Mouse (Mus musculus) spleen, adult 2 months (tissue): ENCODE measurements around the gene Usp26. TPM values are rescaled to one million over a fixed set of nuclear protein-coding genes. Genes with fewer than 3 reads are reported as not detected.

Experiments used
- DNase-seq, 2 experiments: peaks; one replicate each; pipeline versions ENCODE4 v3.0.0 to v3.0.0-alpha.2; 2012 to 2021; ENCODE audit warnings: low spot score in 2 of 2, low read depth in 1 of 2
- H3K27ac ChIP-seq: fragments of 200-500 bp; 2 replicates; pipeline ENCODE4 v1.5.1; 2012; ENCODE audit warnings: low read length, inconsistent platforms; ENCODE audit not compliant: insufficient read depth
- H3K27me3 ChIP-seq: fragments of 200-500 bp; 2 replicates; pipeline ENCODE4 v1.6.1; 2012; ENCODE audit warnings: mild to moderate bottlenecking, moderate library complexity, low read length, inconsistent platforms; ENCODE audit not compliant: control insufficient read depth, insufficient read depth
- H3K36me3 ChIP-seq: fragments of 200-500 bp; 2 replicates; pipeline ENCODE4 v1.6.1; 2012; ENCODE audit warnings: mild to moderate bottlenecking, low read length, inconsistent platforms; ENCODE audit not compliant: control insufficient read depth, insufficient read depth
- H3K4me1 ChIP-seq: fragments of 200-500 bp; 2 replicates; pipeline ENCODE4 v1.6.1; 2011; ENCODE audit warnings: inconsistent platforms; ENCODE audit not compliant: control insufficient read depth, insufficient read depth, insufficient read length
- H3K4me3 ChIP-seq: fragments of 200-500 bp; 2 replicates; pipeline ENCODE4 v1.5.1; 2011; ENCODE audit warnings: mild to moderate bottlenecking, inconsistent platforms; ENCODE audit not compliant: insufficient read depth, insufficient read length; ENCODE audit errors: extremely low read depth
- CTCF ChIP-seq: fragments of 200-500 bp; IDR thresholded peaks from 2 replicates; pipeline ENCODE4 v1.5.1; 2011; ENCODE audit warnings: mild to moderate bottlenecking, inconsistent platforms; ENCODE audit not compliant: insufficient read depth, insufficient read length, insufficient replicate concordance; ENCODE audit errors: extremely low read depth
- POLR2A ChIP-seq: fragments of 200-500 bp; IDR thresholded peaks from 2 replicates; pipeline ENCODE4 v1.6.1; 2011; ENCODE audit warnings: low read depth, low read length, inconsistent platforms
- WGBS: fragments of 180-500 bp; shearing (Covaris S2); methylation state at CpG from one replicate; pipeline ENCODE4 v1.1.7; 2018; 5-methylcytosine and 5-hydroxymethylcytosine counted together
- polyA plus RNA-seq: library from polyadenylated mRNA; depleted of rRNA; stranded (reverse); fragments of >200 nt; gene quantifications from 2 replicates; pipeline ENCODE4 v1.2.3, GENCODE M21; 2012; rRNA removed

The Usp26 gene
- polyA plus RNA-seq, result not detected in 2 replicates

- no peaks in the 10 kb centered on the region for H3K4me1 ChIP-seq
- 90% methylated on average over 6 of the region's 6 CpGs for WGBS
- H3K27ac ChIP-seq, result no peak within 1 kb of the TSS
- H3K27me3 ChIP-seq, result no peaks in the 10 kb centered on the region
- TF ChIP-seq POLR2A (no peak), CTCF (no peak)
- no peaks in the 10 kb centered on the region for H3K36me3 ChIP-seq
- H3K4me3 ChIP-seq, result no peak within 1 kb of the TSS
- no peak for DNase-seq
Observed at GRCm38 (mm10) chrX:51801133-51801532, at the start of gene Usp26. TSS of gene Usp26 (minus strand) at chrX:51801233.

DNA sequence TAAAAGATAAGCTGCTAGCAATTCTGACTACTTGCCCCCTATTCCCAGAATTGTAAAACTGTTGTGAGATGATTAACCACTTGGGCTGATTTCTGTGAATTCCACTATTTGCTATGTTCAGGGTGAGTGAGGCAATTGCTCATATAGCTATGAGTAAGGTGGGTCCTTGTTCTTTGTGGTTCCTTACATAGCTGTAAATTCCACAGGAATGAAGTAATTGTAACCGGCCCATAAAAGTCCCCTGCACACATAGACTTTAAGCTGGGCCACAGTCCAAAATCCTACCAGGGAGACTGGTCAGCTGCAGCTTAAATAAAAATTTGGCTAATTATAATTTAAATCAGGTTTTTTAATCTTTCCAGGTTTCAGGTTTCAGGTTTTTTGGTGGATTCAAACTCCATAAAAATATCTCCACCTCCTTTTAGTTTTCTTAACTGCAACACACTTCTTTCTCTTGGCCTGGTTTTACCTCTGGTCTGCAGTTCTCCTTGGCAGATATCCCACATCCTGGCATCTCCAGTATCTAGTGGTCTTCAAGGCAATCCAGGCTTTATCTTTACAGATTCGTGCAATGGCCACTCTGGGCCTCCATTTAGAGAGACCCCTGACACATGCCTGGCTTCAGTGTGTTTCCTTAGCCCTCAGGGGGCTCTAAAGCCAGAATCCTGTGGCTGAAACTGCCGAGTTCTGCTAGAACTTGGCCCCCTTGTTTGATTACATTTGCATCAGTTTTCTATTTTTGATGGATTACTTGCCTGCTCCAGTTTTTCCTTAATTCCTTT, 13.6 kb upstream of the Usp26 start:
- no peak for DNase-seq
- Histone ChIP-seq H3K4me1 (no peaks in the 10 kb centered on the region), H3K27me3 (no peaks in the 10 kb centered on the region), H3K4me3 (no peak overlapping the region), H3K36me3 (no peaks in the 10 kb centered on the region), H3K27ac (no peak overlapping the region)
- 53% methylated on average over 3 of the region's 3 CpGs for WGBS
- no peak for TF ChIP-seq POLR2A
- no peak for TF ChIP-seq CTCF

DNA sequence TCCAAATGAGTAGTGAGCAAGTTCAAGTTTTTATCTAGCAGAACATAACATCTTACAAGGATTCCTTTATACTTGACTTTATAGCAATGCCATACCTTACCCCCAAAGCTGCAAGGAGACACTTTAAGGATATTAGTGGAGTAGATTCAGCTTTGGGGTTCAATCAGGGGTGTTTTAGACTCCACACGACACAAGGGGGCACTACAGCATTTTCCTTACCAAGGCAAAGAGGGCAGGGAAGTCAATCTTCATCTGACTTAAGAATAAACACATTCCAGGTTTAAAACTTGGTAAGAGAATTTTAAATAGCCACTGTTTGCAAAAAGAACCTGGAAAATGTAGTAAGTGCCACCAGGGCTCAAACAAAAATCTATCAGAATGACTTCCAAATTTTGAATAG, 33.6 kb downstream of the Usp26 start:
- no peak for TF ChIP-seq CTCF
- no peak for TF ChIP-seq POLR2A
- Histone ChIP-seq H3K4me3 (no peak overlapping the region), H3K27ac (no peak overlapping the region), H3K36me3 (no peaks in the 10 kb centered on the region), H3K4me1 (no peaks in the 10 kb centered on the region), H3K27me3 (no peaks in the 10 kb centered on the region)
- WGBS, result 13% methylated on average over 1 of the region's 1 CpGs
- DNase-seq, result no peak

DNA sequence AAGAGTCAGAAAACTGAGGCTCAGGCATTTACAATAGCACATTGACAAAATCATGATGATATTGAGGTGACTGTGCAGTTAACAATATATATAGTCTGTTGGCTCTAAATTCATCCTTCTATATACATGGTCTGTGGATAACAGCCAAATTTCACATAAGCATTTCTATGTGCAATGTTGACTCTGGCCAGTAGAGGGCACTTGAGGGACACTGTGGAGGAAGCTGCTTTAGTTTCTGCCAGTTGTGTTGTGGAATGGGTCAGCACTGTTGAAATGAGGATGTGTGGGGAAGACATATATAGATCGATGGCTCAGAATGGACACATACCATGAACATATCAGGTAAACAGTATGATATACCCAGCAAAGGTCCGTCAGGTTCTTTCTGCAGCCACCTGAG, 64.6 kb downstream of the Usp26 start:
- H3K27me3 ChIP-seq, result no peaks in the 10 kb centered on the region
- DNase-seq, result no peak
- 73% methylated on average over 2 of the region's 2 CpGs for WGBS
- no peaks in the 10 kb centered on the region for H3K36me3 ChIP-seq
- H3K27ac ChIP-seq, result no peak overlapping the region
- H3K4me1 ChIP-seq, result no peaks in the 10 kb centered on the region
- no peak overlapping the region for H3K4me3 ChIP-seq
- TF ChIP-seq CTCF (no peak), POLR2A (no peak)

DNA sequence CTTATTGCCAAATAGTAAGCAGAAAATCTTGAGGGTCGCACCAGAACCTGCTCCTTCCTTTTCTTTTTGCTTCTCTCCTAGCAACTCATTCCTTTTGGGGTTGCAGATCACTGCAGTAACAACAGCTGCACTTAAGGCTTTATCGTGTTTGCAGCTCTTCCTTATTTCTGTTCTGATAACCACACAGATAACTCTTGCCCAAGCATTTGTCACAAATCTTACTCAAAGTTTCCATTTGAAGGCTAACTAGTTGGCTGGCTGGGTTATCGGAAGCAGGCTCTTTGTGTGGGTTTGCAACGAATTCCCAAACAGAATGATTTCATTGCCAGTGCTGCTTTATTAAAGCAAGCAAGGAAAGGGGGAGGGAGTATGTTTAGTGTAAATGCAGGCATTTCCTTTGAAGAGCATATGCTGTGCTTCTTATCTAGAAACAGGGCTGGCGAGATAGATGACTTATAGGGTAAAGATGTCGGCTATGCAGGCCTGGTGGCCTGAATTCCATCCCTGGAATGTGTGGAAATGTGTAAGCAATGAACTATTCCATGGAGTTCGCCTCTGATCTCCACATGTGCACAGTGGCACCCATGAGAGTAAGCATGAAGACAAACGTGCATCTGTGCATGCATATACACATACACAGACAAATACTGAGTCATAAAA, 86.8 kb downstream of the Usp26 start:
- no peaks in the 10 kb centered on the region for H3K4me1 ChIP-seq
- no peak for DNase-seq
- WGBS, result 50% methylated on average over 8 of the region's 8 CpGs

GRCm38 (mm10) chrX:51712996-51713395, 88.0 kb downstream of the Usp26 start:
- 65% methylated on average over 1 of the region's 1 CpGs for WGBS
- H3K36me3 ChIP-seq, result no peaks in the 10 kb centered on the region
- no peak overlapping the region for H3K4me3 ChIP-seq
- H3K27me3 ChIP-seq, result no peaks in the 10 kb centered on the region
- DNase-seq, result no peak
- H3K4me1 ChIP-seq, result no peaks in the 10 kb centered on the region
- TF ChIP-seq CTCF (no peak), POLR2A (no peak)
- H3K27ac ChIP-seq, result no peak overlapping the region

More for the DNA sequence above, 86.8 kb downstream of the Usp26 start:
- no peak overlapping the region for H3K27ac ChIP-seq
- no peak overlapping the region for H3K4me3 ChIP-seq
- no peak for TF ChIP-seq CTCF
- no peaks in the 10 kb centered on the region for H3K36me3 ChIP-seq
- H3K27me3 ChIP-seq, result no peaks in the 10 kb centered on the region

Other genes starting within 250 kb of the Usp26 start
- 25.0 and 26.3 TPM in 2 replicates for gene Hs6st2, start 119.4 kb downstream of the Usp26 start, polyA plus RNA-seq
- gene 1700080O16Rik, start 171.5 kb upstream of the Usp26 start, polyA plus RNA-seq, result not detected in 2 replicates